Mouse (Mus musculus): ENCODE data around the gene Stat3. TPM values are rescaled to one million over a fixed set of nuclear protein-coding genes. Genes with fewer than 3 reads are reported as not detected.

Gene Stat3
- polyA plus RNA-seq, 1 experiment from 2014 or later: 49.2 TPM

DNA sequence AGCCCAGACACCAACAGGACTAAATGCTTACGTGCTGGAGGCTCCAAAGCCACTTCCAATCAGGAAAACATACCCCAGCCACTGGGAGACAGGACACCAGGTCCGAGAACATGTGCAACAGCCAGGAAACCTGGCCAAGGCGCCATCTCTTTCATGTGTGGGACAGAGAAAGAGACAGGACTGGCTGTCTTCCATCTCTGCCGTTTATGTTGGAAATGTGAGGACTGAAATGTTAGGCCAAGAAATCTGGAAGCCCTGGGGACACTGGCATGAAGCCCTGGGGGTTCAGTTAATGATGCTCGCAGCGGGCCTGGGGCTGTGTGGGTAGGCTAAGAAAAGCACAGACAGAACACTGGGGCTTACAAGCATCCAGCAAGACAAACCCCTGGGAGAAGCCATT lies 48.9 kb downstream of the Stat3 start:
- no peak for ATAC-seq
- 69% methylated on average over 6 of the region's 6 CpGs for WGBS
- Histone ChIP-seq H3K9me3 (ENCODE audit: control insufficient read depth, low read length) (no peaks in the 10 kb centered on the region), H3K4me2 (ENCODE audit: low read length) (no peak overlapping the region), H3K9ac (ENCODE audit: low read depth, low read length) (no peak overlapping the region), H3K27ac (ENCODE audit: low read depth, low read length) (no peak overlapping the region), H3K27me3 (replicated peaks; ENCODE audit: control insufficient read depth, insufficient read depth, low read length) (no peaks in the 10 kb centered on the region), H3K4me3 (ENCODE audit: low read length) (no peak overlapping the region), H3K36me3 (ENCODE audit: control insufficient read depth, insufficient read depth, low read length) (peaks cover 25% of the 10 kb centered on the region), H3K4me1 (ENCODE audit: control insufficient read depth, insufficient read depth, low read depth, low read length) (no peaks in the 10 kb centered on the region)

DNA sequence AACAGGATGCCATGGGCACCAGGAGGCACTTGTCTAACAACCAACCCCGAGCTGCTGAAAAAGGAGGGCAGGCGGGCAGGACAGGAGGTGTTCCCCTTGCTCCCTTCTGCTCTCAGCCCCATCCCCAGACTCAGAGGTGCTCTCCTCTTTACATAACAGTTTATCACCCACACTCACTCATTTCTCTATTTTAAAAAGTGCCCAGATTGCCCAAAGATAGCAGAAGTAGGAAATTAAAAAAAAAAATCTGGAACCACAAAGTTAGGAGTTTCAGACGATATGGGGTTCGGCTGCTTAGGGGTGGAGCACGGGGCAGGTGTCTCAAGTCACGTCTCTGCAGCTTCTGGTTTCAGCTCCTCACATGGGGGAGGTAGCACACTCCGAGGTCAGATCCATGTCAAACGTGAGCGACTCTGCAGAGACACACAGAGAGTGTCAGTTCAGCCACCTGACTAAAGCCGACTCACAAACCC lies 51.0 kb downstream of the Stat3 start:
- H3K4me2 ChIP-seq (ENCODE audit: low read length): no peak overlapping the region
- no peak overlapping the region for H3K9ac ChIP-seq (ENCODE audit: low read depth, low read length)
- H3K27ac ChIP-seq (ENCODE audit: low read depth, low read length): no peak overlapping the region
- H3K36me3 ChIP-seq (ENCODE audit: control insufficient read depth, insufficient read depth, low read length): peaks cover 25% of the 10 kb centered on the region
- no peaks in the 10 kb centered on the region for H3K27me3 ChIP-seq (replicated peaks; ENCODE audit: control insufficient read depth, insufficient read depth, low read length)
- no peak overlapping the region for H3K4me3 ChIP-seq (ENCODE audit: low read length)
- no peak for ATAC-seq
- no peaks in the 10 kb centered on the region for H3K4me1 ChIP-seq (ENCODE audit: control insufficient read depth, insufficient read depth, low read depth, low read length)
- 74% methylated on average over 10 of the region's 10 CpGs for WGBS
- H3K9me3 ChIP-seq (ENCODE audit: control insufficient read depth, low read length): no peaks in the 10 kb centered on the region

DNA sequence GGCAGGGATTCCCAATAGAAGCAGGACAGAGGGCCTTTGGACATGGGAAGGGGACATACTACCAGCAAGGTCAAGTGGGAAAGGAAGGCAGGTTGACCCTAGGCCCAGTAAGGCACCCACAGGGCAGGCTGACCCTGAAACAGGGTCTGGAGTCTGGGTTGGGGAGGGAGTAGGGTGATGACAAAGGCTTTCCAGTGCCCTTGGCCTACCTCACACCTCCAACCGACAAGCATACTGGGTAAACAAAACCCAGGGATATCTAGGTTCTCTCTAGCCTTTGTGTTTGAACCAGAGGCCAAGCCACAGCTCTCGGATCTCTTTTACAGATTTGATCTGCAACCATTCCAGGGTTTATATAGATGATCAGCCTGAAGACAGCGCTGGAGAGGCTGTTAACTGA lies 51.6 kb downstream of the Stat3 start:
- H3K4me2 ChIP-seq (ENCODE audit: low read length): no peak overlapping the region
- peaks cover 19% of the 10 kb centered on the region for H3K36me3 ChIP-seq (ENCODE audit: control insufficient read depth, insufficient read depth, low read length)
- no peak for ATAC-seq
- H3K9me3 ChIP-seq (ENCODE audit: control insufficient read depth, low read length): no peaks in the 10 kb centered on the region
- H3K9ac ChIP-seq (ENCODE audit: low read depth, low read length): no peak overlapping the region
- 81% methylated on average over 3 of the region's 3 CpGs for WGBS
- no peak overlapping the region for H3K27ac ChIP-seq (ENCODE audit: low read depth, low read length)
- H3K27me3 ChIP-seq (replicated peaks; ENCODE audit: control insufficient read depth, insufficient read depth, low read length): no peaks in the 10 kb centered on the region
- H3K4me1 ChIP-seq (ENCODE audit: control insufficient read depth, insufficient read depth, low read depth, low read length): no peaks in the 10 kb centered on the region
- no peak overlapping the region for H3K4me3 ChIP-seq (ENCODE audit: low read length)

DNA sequence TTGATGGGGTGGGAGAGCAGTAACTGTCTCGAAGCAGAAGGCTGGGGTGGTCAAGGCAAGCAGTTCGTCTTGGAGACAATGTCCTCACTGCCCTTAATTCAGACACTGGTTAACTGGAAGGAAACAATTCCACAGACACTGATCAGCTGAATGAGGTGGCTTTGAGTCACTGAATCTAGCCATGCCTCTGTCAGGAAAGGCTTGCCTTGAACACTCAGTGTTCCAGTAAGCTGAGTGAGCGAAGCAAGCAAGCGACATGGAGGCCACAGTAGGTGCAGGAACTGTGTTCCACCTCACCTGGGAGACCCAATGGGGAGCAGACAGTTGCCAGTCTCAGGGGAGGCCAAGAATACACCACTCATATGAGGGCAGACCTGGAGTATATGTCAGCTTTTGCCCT lies 52.1 kb downstream of the Stat3 start:
- H3K36me3 ChIP-seq (ENCODE audit: control insufficient read depth, insufficient read depth, low read length): peaks cover 15% of the 10 kb centered on the region
- H3K4me1 ChIP-seq (ENCODE audit: control insufficient read depth, insufficient read depth, low read depth, low read length): no peaks in the 10 kb centered on the region
- H3K9ac ChIP-seq (ENCODE audit: low read depth, low read length): no peak overlapping the region
- WGBS: 88% methylated on average over 4 of the region's 4 CpGs
- no peak overlapping the region for H3K27ac ChIP-seq (ENCODE audit: low read depth, low read length)
- no peak for ATAC-seq
- no peaks in the 10 kb centered on the region for H3K27me3 ChIP-seq (replicated peaks; ENCODE audit: control insufficient read depth, insufficient read depth, low read length)
- H3K4me2 ChIP-seq (ENCODE audit: low read length): no peak overlapping the region
- H3K9me3 ChIP-seq (ENCODE audit: control insufficient read depth, low read length): no peaks in the 10 kb centered on the region
- H3K4me3 ChIP-seq (ENCODE audit: low read length): no peak overlapping the region

DNA sequence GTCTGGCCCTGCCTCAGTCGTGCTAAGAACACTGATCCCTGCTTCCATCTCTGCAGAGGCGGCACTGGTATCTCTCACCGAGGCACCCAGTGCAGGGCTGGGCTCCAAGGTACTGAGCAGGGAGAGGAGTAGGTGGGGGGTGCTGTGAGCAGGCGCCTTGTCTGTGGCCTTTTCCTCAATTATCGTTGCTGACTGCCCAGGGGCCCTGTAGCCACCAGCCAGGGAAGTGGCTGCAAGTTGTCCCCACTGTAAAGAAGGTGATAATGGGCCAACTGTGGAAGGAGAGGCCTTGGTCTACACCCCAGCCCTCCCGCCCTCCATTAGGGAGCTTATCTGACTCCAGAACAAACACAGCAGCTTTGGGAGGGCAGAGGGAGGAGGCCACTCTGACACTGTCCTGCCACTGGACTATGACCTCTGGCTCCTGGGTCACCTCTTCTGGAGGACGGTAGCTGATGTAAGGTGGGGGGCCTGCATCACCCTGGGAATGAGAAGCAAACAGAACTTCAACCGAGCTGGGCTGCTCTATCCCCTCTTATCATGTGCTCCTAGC lies 53.1 kb downstream of the Stat3 start:
- Histone ChIP-seq H3K36me3 (ENCODE audit: control insufficient read depth, insufficient read depth, low read length) (peaks cover 15% of the 10 kb centered on the region), H3K27me3 (replicated peaks; ENCODE audit: control insufficient read depth, insufficient read depth, low read length) (no peaks in the 10 kb centered on the region), H3K4me2 (ENCODE audit: low read length) (no peak overlapping the region), H3K4me1 (ENCODE audit: control insufficient read depth, insufficient read depth, low read depth, low read length) (no peaks in the 10 kb centered on the region), H3K4me3 (ENCODE audit: low read length) (no peak overlapping the region), H3K9me3 (ENCODE audit: control insufficient read depth, low read length) (no peaks in the 10 kb centered on the region), H3K27ac (ENCODE audit: low read depth, low read length) (no peak overlapping the region), H3K9ac (ENCODE audit: low read depth, low read length) (no peak overlapping the region)
- no peak for ATAC-seq
- 74% methylated on average over 8 of the region's 8 CpGs for WGBS

DNA sequence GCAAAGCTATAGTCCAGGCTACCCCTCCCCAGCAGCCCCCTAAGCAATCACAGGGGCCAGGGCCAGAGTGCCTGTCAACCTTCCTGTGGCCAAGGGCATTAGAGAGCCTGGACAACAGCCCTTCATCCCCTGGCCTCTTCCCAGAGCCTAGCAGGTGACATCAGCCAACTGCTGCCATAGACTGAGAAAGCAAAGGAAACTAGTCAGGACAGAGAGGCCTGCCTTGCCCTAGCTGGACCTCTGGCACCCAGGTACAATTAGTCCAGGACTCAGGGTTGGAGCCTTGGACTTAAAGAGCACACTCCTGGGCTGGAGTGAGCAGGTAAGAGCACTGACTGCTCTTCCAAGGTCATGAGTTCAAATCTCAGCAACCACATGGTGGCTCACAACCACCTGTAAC lies 53.9 kb downstream of the Stat3 start:
- Histone ChIP-seq H3K27ac (ENCODE audit: low read depth, low read length) (no peak overlapping the region), H3K4me2 (ENCODE audit: low read length) (no peak overlapping the region), H3K36me3 (ENCODE audit: control insufficient read depth, insufficient read depth, low read length) (peaks cover 15% of the 10 kb centered on the region), H3K4me3 (ENCODE audit: low read length) (no peak overlapping the region), H3K27me3 (replicated peaks; ENCODE audit: control insufficient read depth, insufficient read depth, low read length) (no peaks in the 10 kb centered on the region), H3K9me3 (ENCODE audit: control insufficient read depth, low read length) (no peaks in the 10 kb centered on the region), H3K9ac (ENCODE audit: low read depth, low read length) (no peak overlapping the region), H3K4me1 (ENCODE audit: control insufficient read depth, insufficient read depth, low read depth, low read length) (no peaks in the 10 kb centered on the region)
- no peak for ATAC-seq

DNA sequence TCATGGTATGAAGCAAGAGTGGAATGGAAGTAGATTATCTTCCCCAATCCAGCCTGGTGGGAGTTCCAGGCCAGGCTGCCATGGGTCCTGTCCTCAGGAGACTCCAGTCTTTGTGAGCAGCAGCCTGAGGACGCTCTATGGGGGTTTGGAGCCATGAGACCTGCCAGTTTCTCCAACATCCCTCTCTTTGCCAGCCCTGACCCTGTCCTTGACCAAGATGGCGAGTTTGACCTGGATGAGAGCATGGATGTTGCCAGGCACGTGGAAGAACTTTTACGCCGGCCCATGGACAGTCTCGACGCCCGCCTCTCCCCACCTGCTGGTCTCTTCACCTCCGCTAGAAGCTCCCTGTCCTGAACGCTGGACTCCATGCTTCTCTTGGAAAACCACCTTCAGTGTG lies 55.7 kb downstream of the Stat3 start:
- Histone ChIP-seq H3K27me3 (replicated peaks; ENCODE audit: control insufficient read depth, insufficient read depth, low read length) (no peaks in the 10 kb centered on the region), H3K4me3 (ENCODE audit: low read length) (no peak overlapping the region), H3K9ac (ENCODE audit: low read depth, low read length) (no peak overlapping the region), H3K27ac (ENCODE audit: low read depth, low read length) (no peak overlapping the region), H3K4me1 (ENCODE audit: control insufficient read depth, insufficient read depth, low read depth, low read length) (no peaks in the 10 kb centered on the region), H3K4me2 (ENCODE audit: low read length) (no peak overlapping the region), H3K36me3 (ENCODE audit: control insufficient read depth, insufficient read depth, low read length) (peaks cover 13% of the 10 kb centered on the region), H3K9me3 (ENCODE audit: control insufficient read depth, low read length) (no peaks in the 10 kb centered on the region)
- 91% methylated on average over 10 of the region's 10 CpGs for WGBS
- ATAC-seq: no peak

DNA sequence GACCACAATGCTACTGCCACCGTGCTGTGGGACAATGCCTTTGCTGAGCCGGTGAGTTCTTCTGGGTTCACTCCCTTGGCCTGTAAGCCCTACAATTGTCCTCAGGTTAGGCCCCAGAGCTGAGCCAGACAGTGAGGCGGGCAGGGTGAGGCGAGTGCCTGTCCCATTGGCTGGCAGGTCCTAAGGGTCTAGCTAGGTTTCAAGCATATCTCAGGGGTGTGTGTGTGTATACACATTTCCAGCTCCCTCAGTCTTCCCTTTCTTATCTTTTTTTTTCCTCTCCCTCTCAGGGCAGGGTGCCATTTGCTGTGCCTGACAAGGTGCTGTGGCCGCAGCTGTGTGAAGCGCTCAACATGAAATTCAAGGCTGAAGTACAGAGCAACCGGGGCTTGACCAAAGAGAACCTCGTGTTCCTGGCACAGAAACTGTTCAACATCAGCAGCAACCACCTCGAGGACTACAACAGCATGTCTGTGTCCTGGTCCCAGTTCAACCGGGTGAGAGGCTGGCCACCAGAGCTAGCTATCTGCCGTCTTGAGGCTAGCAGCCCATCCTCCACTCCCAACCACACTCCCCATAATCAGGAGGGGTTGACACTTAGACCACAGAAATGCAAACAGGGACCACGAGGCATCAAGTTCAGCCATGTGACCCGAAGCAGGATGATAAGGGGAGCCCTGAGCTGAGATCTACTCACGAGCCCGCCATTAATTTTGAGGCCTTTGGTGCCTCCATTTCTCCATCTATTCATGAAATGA lies 59.8 kb downstream of the Stat3 start:
- no peak overlapping the region for H3K9ac ChIP-seq (ENCODE audit: low read depth, low read length)
- H3K36me3 ChIP-seq (ENCODE audit: control insufficient read depth, insufficient read depth, low read length): no peaks in the 10 kb centered on the region
- H3K4me3 ChIP-seq (ENCODE audit: low read length): no peak overlapping the region
- 86% methylated on average over 15 of the region's 15 CpGs for WGBS
- H3K9me3 ChIP-seq (ENCODE audit: control insufficient read depth, low read length): no peaks in the 10 kb centered on the region
- no peak for ATAC-seq
- H3K27me3 ChIP-seq (replicated peaks; ENCODE audit: control insufficient read depth, insufficient read depth, low read length): no peaks in the 10 kb centered on the region; the same call in 1 of the 2 replicates
- no peak overlapping the region for H3K4me2 ChIP-seq (ENCODE audit: low read length)
- no peaks in the 10 kb centered on the region for H3K4me1 ChIP-seq (ENCODE audit: control insufficient read depth, insufficient read depth, low read depth, low read length)
- H3K27ac ChIP-seq (ENCODE audit: low read depth, low read length): no peak overlapping the region

DNA sequence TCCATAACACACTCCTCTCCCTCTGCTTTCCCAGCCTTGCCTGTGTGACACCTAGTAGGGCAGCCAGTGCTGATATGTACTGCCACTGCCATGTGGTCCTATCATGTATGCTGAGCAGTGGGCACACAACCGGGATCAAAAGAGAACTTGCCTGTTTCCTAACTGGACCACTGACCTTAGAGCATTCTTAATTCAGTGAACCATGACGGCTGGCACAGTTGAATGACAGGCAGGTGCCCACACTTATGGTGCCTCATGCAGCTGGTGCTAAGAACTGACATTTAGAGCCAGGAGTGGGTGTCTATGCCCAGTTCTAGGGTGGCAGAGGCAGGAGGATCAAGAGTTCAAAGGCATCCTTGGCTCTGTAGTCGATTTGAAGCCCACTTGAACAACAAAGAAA lies 63.6 kb downstream of the Stat3 start:
- Histone ChIP-seq H3K4me3 (ENCODE audit: low read length) (no peak overlapping the region), H3K4me2 (ENCODE audit: low read length) (no peak overlapping the region), H3K27me3 (replicated peaks; ENCODE audit: control insufficient read depth, insufficient read depth, low read length) (no peaks in the 10 kb centered on the region; the same call in 1 of the 2 replicates), H3K9me3 (ENCODE audit: control insufficient read depth, low read length) (no peaks in the 10 kb centered on the region), H3K27ac (ENCODE audit: low read depth, low read length) (no peak overlapping the region), H3K9ac (ENCODE audit: low read depth, low read length) (no peak overlapping the region), H3K4me1 (ENCODE audit: control insufficient read depth, insufficient read depth, low read depth, low read length) (no peaks in the 10 kb centered on the region), H3K36me3 (ENCODE audit: control insufficient read depth, insufficient read depth, low read length) (no peaks in the 10 kb centered on the region)
- no peak for ATAC-seq
- 81% methylated on average over 3 of the region's 3 CpGs for WGBS
